29 mouse cellular contexts compared by ENCODE assay signal in the genomic region with DNA sequence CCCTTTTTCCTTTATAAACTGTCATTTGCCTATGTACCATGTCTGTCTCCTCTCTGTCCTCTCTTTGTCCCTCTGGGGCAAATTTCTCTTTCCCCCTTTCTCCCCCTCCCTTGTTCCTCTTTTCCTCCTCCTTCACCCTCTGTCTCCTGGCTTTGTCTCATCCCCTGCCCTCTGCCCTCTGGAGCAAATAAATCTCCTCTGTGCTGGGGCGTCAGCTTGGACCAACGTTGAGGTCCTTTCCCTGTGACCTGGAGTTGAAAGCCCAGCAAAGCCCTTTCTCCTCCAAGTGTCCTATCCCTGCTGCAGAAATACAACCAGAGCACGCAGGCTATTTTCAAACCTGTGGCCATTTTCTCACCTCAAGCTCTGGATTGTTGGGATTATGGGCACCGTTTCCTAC. TPM values are rescaled to one million over a fixed set of nuclear protein-coding genes. Genes with fewer than 3 reads are reported as not detected.
A peak's percentile ranks its signal among the peaks of the same experiment; 100 is the strongest.
DNase-seq lines count a peak whose midpoint lies in the region; ATAC-seq lines count a peak whose summit lies in the region.
"Had no signal": no experiment of that assay in that cellular context is flagged by ENCODE, and none has a peak within 500 bp of the region (broad histone marks: within the 10 kb centered on the region; RNA-seq: fewer than 3 reads in every experiment).

No protein-coding gene starts in this region.

- peak; percentile 36 for DNase-seq in embryo, embryonic 10 days (ENCODE audit: low spot score)
- no peak for DNase-seq in embryo, embryonic 11 days
- DNase-seq in limb, embryonic 10.5 days (ENCODE audit: low spot score): no peak
- DNase-seq in embryo, embryonic 9.5 days (ENCODE audit: extremely low spot score): peak; percentile 22
- DNase-seq in frontal cortex, adult 2 months (ENCODE audit: extremely low spot score in 1 of 2, low spot score in 1 of 2): no peak
- DNase-seq: adrenal gland, postnatal 14 days; cerebellum, adult 11 months; cerebellum, adult 2 months; cerebellum, adult 9-11 months; cerebellum, postnatal 25 days; gastrocnemius, adult 2 months; gastrocnemius, postnatal 14 days; heart, adult 11 months; heart, postnatal 36 days had no signal

- H3K36me3 ChIP-seq in limb, embryonic 13.5 days: no peaks in the 10 kb centered on the region
- H3K36me3 ChIP-seq in limb, embryonic 10.5 days: no peaks in the 10 kb centered on the region
- H3K36me3 ChIP-seq: forebrain, embryonic 10.5 days; G1E; hindbrain, embryonic 10.5 days; hindbrain, embryonic 13.5 days; intestine, embryonic 15.5 days had no signal

- no peak overlapping the region for H3K4me3 ChIP-seq in limb, embryonic 13.5 days
- H3K4me3 ChIP-seq in limb, embryonic 10.5 days: no peak overlapping the region
- H3K4me3 ChIP-seq: forebrain, embryonic 10.5 days; forebrain, embryonic 13.5 days; gastrocnemius, adult 2 months; hindbrain, embryonic 10.5 days; hindbrain, embryonic 13.5 days; intestine, embryonic 15.5 days had no signal

- no peak overlapping the region for H3K9ac ChIP-seq in limb, embryonic 13.5 days
- H3K9ac ChIP-seq: forebrain, embryonic 13.5 days; hindbrain, embryonic 13.5 days; intestine, embryonic 15.5 days had no signal

- peak overlapping the region; percentile 0; the same call in 1 of the 2 replicates for H3K27ac ChIP-seq in limb, embryonic 13.5 days
- H3K27ac ChIP-seq in limb, embryonic 10.5 days: no peak overlapping the region
- H3K27ac ChIP-seq: forebrain, embryonic 10.5 days; forebrain, embryonic 13.5 days; gastrocnemius, adult 2 months; hindbrain, embryonic 10.5 days; hindbrain, embryonic 13.5 days; intestine, embryonic 15.5 days had no signal

- no peak overlapping the region for H3K4me2 ChIP-seq in limb, embryonic 13.5 days (replicated peaks)
- H3K4me2 ChIP-seq: forebrain, embryonic 13.5 days; heart, embryonic 11.5 days; hindbrain, embryonic 13.5 days; intestine, embryonic 15.5 days had no signal

- no peaks in the 10 kb centered on the region for H3K4me1 ChIP-seq in limb, embryonic 13.5 days
- peaks cover 4% of the 10 kb centered on the region; the same call in 1 of the 2 replicates for H3K4me1 ChIP-seq in limb, embryonic 10.5 days
- H3K4me1 ChIP-seq: forebrain, embryonic 13.5 days; hindbrain, embryonic 13.5 days; intestine, embryonic 15.5 days had no signal

- no peak for ATAC-seq in limb, embryonic 13.5 days (ENCODE audit: low FRiP score, low read depth)
- ATAC-seq: forebrain, embryonic 13.5 days; forebrain, embryonic 16.5 days; hindbrain, embryonic 16.5 days; intestine, embryonic 15.5 days; Patski had no signal

- WGBS in limb, embryonic 13.5 days: 40% methylated on average over 4 of the region's 4 CpGs
- 43% methylated on average over 4 of the region's 4 CpGs for WGBS in limb, embryonic 10.5 days

- H3K27me3 ChIP-seq in limb, embryonic 13.5 days: no peaks in the 10 kb centered on the region
- no peaks in the 10 kb centered on the region for H3K27me3 ChIP-seq in limb, embryonic 10.5 days (ENCODE audit: low read depth, poor library complexity, severe bottlenecking)
- H3K27me3 ChIP-seq: forebrain, embryonic 13.5 days; hindbrain, embryonic 13.5 days; intestine, embryonic 15.5 days had no signal

- H3K9me3 ChIP-seq in limb, embryonic 13.5 days: no peaks in the 10 kb centered on the region
- H3K9me3 ChIP-seq in limb, embryonic 10.5 days (replicated peaks): no peaks in the 10 kb centered on the region
- H3K9me3 ChIP-seq: forebrain, embryonic 10.5 days; forebrain, embryonic 13.5 days; G1E; hindbrain, embryonic 10.5 days; hindbrain, embryonic 13.5 days; intestine, embryonic 15.5 days had no signal

RNA-seq across cellular contexts. Expression of a gene that starts 16.7 kb away (rescaled TPM):
- polyA plus RNA-seq in limb, embryonic 13.5 days (2015; fragmentation: Nextera tagmentation; extraction: Ambion mirVana): not detected in 2 replicates
- not detected in 2 replicates for polyA plus RNA-seq in limb, embryonic 10.5 days (2016; fragmentation: Nextera tagmentation; extraction: Ambion mirVana)
- 0.08 and 0.10 TPM in 2 replicates for polyA plus RNA-seq in frontal cortex, adult 2 months (2012; rRNA removed)
- polyA plus RNA-seq: embryonic facial prominence, embryonic 11.5 days; embryonic facial prominence, embryonic 14.5 days; forebrain, embryonic 10.5 days; forebrain, embryonic 13.5 days; forebrain, embryonic 16.5 days; G1E; heart, embryonic 11.5 days; heart, embryonic 14.5 days; heart, postnatal 0 days; hindbrain, embryonic 10.5 days; hindbrain, embryonic 16.5 days; Patski had no signal

Comparison
In these comparisons a context has a peak if more than half of its experiments do, and no peak if none do; other contexts are left out.
1. DNase-seq: peak in embryo, embryonic 10 days (single experiment) and embryo, embryonic 9.5 days (single experiment); none in embryo, embryonic 11 days (single experiment), limb, embryonic 10.5 days (single experiment) and frontal cortex, adult 2 months (0 of 2).